Comparison of ENCODE assay signal across 17 mouse cellular contexts in genomic region chr12:76263876-76264275, GRCm38 (mm10). TPM values are rescaled to one million over a fixed set of nuclear protein-coding genes. Genes with fewer than 3 reads are reported as not detected.
DNase-seq lines count a peak whose midpoint lies in the region; ATAC-seq and TF ChIP-seq lines count a peak whose summit lies in the region.
"Had no signal": no experiment of that assay in that cellular context is flagged by ENCODE, and none has a peak within 500 bp of the region (broad histone marks: within the 10 kb centered on the region; RNA-seq: fewer than 3 reads in every experiment).

No protein-coding gene starts in this region.

- intact Hi-C loops in gastrocnemius, adult 2 months (cut with DNase I), result no loop called here

- H3K9me3 ChIP-seq in kidney, embryonic 16.5 days (ENCODE audit: low read length), result no peaks in the 10 kb centered on the region
- H3K9me3 ChIP-seq in midbrain, postnatal 0 days (ENCODE audit: low read length), result no peaks in the 10 kb centered on the region
- H3K9me3 ChIP-seq in midbrain, embryonic 14.5 days (ENCODE audit: control insufficient read depth, low read length), result no peaks in the 10 kb centered on the region
- H3K9me3 ChIP-seq: heart, embryonic 15.5 days; lung, embryonic 15.5 days had no signal

- no peaks in the 10 kb centered on the region for H3K27me3 ChIP-seq in kidney, adult 2 months (replicated peaks; ENCODE audit: control insufficient read depth, insufficient read depth, low read length)
- H3K27me3 ChIP-seq in kidney, embryonic 16.5 days (ENCODE audit: insufficient read depth, low read length), result no peaks in the 10 kb centered on the region
- H3K27me3 ChIP-seq in midbrain, postnatal 0 days (ENCODE audit: insufficient read depth, low read length), result no peaks in the 10 kb centered on the region
- H3K27me3 ChIP-seq in midbrain, embryonic 14.5 days (ENCODE audit: control insufficient read depth, insufficient read depth, low read length), result no peaks in the 10 kb centered on the region
- H3K27me3 ChIP-seq: heart, embryonic 15.5 days; lung, embryonic 15.5 days had no signal

- H3K27ac ChIP-seq in gastrocnemius, adult 2 months, result peak overlapping the region; percentile 74
- no peak overlapping the region for H3K27ac ChIP-seq in kidney, adult 2 months (ENCODE audit: insufficient read depth, low read depth, low read length)
- H3K27ac ChIP-seq in kidney, embryonic 16.5 days (ENCODE audit: low read length), result no peak overlapping the region
- peak overlapping the region; percentile 2; the same call in 1 of the 2 replicates for H3K27ac ChIP-seq in midbrain, postnatal 0 days (ENCODE audit: low read depth, low read length)
- H3K27ac ChIP-seq in midbrain, embryonic 14.5 days (replicated peaks; ENCODE audit: low read depth, low read length), result no peak overlapping the region
- H3K27ac ChIP-seq: heart, embryonic 15.5 days; lung, embryonic 15.5 days had no signal

- H3K9ac ChIP-seq in kidney, embryonic 16.5 days (replicated peaks; ENCODE audit: low read length), result no peak overlapping the region
- no peak overlapping the region for H3K9ac ChIP-seq in midbrain, postnatal 0 days (replicated peaks; ENCODE audit: low read length, poor library complexity, severe bottlenecking)
- H3K9ac ChIP-seq in midbrain, embryonic 14.5 days (replicated peaks; ENCODE audit: low read length), result no peak overlapping the region
- H3K9ac ChIP-seq: heart, embryonic 15.5 days; lung, embryonic 15.5 days had no signal

- H3K4me3 ChIP-seq in gastrocnemius, adult 2 months, result peak overlapping the region; percentile 45
- H3K4me3 ChIP-seq in kidney, adult 2 months (ENCODE audit: insufficient read depth, low read depth, low read length), result no peak overlapping the region
- no peak overlapping the region for H3K4me3 ChIP-seq in kidney, embryonic 16.5 days (ENCODE audit: low read length)
- no peak overlapping the region for H3K4me3 ChIP-seq in midbrain, postnatal 0 days (ENCODE audit: low read depth, low read length)
- no peak overlapping the region for H3K4me3 ChIP-seq in midbrain, embryonic 14.5 days (replicated peaks; ENCODE audit: low read depth, low read length)
- H3K4me3 ChIP-seq: heart, embryonic 15.5 days; lung, embryonic 15.5 days; myocyte had no signal

- H3K36me3 ChIP-seq in kidney, adult 2 months (ENCODE audit: control insufficient read depth, insufficient read depth, low read length), result no peaks in the 10 kb centered on the region
- H3K36me3 ChIP-seq in kidney, embryonic 16.5 days (ENCODE audit: insufficient read depth, low read length), result 0 out of 2 replicates have a peak, but pooled peaks cover 4% of the 10 kb centered on the region
- H3K36me3 ChIP-seq in midbrain, postnatal 0 days (ENCODE audit: insufficient read depth, low read length), result no peaks in the 10 kb centered on the region
- H3K36me3 ChIP-seq in midbrain, embryonic 14.5 days (ENCODE audit: control insufficient read depth, insufficient read depth, low read length), result no peaks in the 10 kb centered on the region
- H3K36me3 ChIP-seq: heart, embryonic 15.5 days had no signal

- WGBS in kidney, adult 2 months, result 30% methylated on average over 1 of the region's 1 CpGs
- WGBS in kidney, embryonic 16.5 days, result 61% methylated on average over 1 of the region's 1 CpGs
- 47% methylated on average over 1 of the region's 1 CpGs for WGBS in midbrain, postnatal 0 days
- 51% methylated on average over 1 of the region's 1 CpGs for WGBS in midbrain, embryonic 14.5 days

- no peak overlapping the region for H3K4me2 ChIP-seq in kidney, embryonic 16.5 days (replicated peaks; ENCODE audit: low read depth, low read length)
- H3K4me2 ChIP-seq in midbrain, postnatal 0 days (ENCODE audit: low read depth, low read length, poor library complexity, severe bottlenecking), result no peak overlapping the region
- no peak overlapping the region for H3K4me2 ChIP-seq in midbrain, embryonic 14.5 days (ENCODE audit: low read length)
- H3K4me2 ChIP-seq: heart, embryonic 15.5 days; lung, embryonic 15.5 days had no signal

- no peak for TF ChIP-seq CTCF in gastrocnemius, adult 2 months (IDR thresholded peaks at IDR 0.05)
- TF ChIP-seq CTCF in kidney, adult 2 months (conservative IDR thresholded peaks at IDR 0.05; ENCODE audit: insufficient read depth, insufficient read length, low read depth, low read length), result no peak
- no peak for TF ChIP-seq CTCF in midbrain, postnatal 0 days (IDR thresholded peaks at IDR 0.05)

- no peak for TF ChIP-seq POLR2A in kidney, adult 2 months (IDR thresholded peaks at IDR 0.05; ENCODE audit: low read depth, low read length)

- ATAC-seq in kidney, embryonic 16.5 days (ENCODE audit: low FRiP score, low TSS enrichment), result no peak
- ATAC-seq in midbrain, postnatal 0 days (ENCODE audit: low FRiP score), result no peak
- ATAC-seq in midbrain, embryonic 14.5 days (ENCODE audit: low FRiP score, low TSS enrichment), result no peak

- DNase-seq in gastrocnemius, adult 2 months, result no peak
- DNase-seq in gastrocnemius, postnatal 25 days, result no peak
- peak; percentile 81 for DNase-seq in kidney, adult 2 months
- no peak for DNase-seq in midbrain, postnatal 0 days (ENCODE audit: low spot score)
- DNase-seq in midbrain, embryonic 14.5 days, result no peak
- no peak for DNase-seq in thymus, postnatal 36 days
- DNase-seq in frontal cortex, postnatal 25 days (ENCODE audit: low spot score in 2 of 2), result no peak
- DNase-seq: adrenal gland, postnatal 25 days; gastrocnemius, postnatal 36 days had no signal

- H3K4me1 ChIP-seq in kidney, adult 2 months (ENCODE audit: control insufficient read depth, insufficient read depth, low read length), result peaks cover 11% of the 10 kb centered on the region; the same call in 1 of the 2 replicates
- H3K4me1 ChIP-seq in kidney, embryonic 16.5 days (ENCODE audit: insufficient read depth, low read length), result no peaks in the 10 kb centered on the region
- no peaks in the 10 kb centered on the region for H3K4me1 ChIP-seq in midbrain, postnatal 0 days (ENCODE audit: insufficient read depth, low read length)
- no peaks in the 10 kb centered on the region for H3K4me1 ChIP-seq in midbrain, embryonic 14.5 days (ENCODE audit: control insufficient read depth, insufficient read depth, low read length)
- H3K4me1 ChIP-seq: lung, embryonic 15.5 days had no signal

RNA-seq across cellular contexts. Expression of gene Mthfd1, which starts 8.8 kb away (rescaled TPM):
- 10 to 100 TPM; 30.1 to 37.8 TPM for total RNA-seq in gastrocnemius, adult 2 months (2021)
- 10 to 100 TPM; 28.0 to 30.2 TPM for total RNA-seq in gastrocnemius, postnatal 25 days (2021)
- polyA plus RNA-seq in kidney, adult 2 months (2012; rRNA removed), result 128 and 132 TPM in 2 replicates
- polyA plus RNA-seq in kidney, embryonic 16.5 days (2015; fragmentation: Nextera tagmentation; extraction: Ambion mirVana), result 119 and 127 TPM in 2 replicates
- 23.7 and 25.6 TPM in 2 replicates for total RNA-seq in midbrain, postnatal 0 days (2014; rRNA removed)
- 25.1 and 26.7 TPM in 2 replicates for polyA plus RNA-seq in midbrain, postnatal 0 days (2015; fragmentation: Nextera tagmentation; extraction: Ambion mirVana)
- polyA plus RNA-seq in midbrain, embryonic 14.5 days (2014; fragmentation: Nextera tagmentation; extraction: Ambion mirVana), result 25.3 and 35.1 TPM in 2 replicates

RNA-seq across cellular contexts. Expression of gene Tex21, which starts 17.3 kb away (rescaled TPM):
- total RNA-seq in gastrocnemius, adult 2 months (2021), result not detected
- not detected for total RNA-seq in gastrocnemius, postnatal 25 days (2021)
- polyA plus RNA-seq in kidney, adult 2 months (2012; rRNA removed), result 0.11 TPM in 1 of 2 replicates, not detected in the other
- 0.10 TPM in 1 of 2 replicates, not detected in the other for polyA plus RNA-seq in kidney, embryonic 16.5 days (2015; fragmentation: Nextera tagmentation; extraction: Ambion mirVana)
- not detected in 2 replicates for total RNA-seq in midbrain, postnatal 0 days (2014; rRNA removed)
- not detected in 2 replicates for polyA plus RNA-seq in midbrain, postnatal 0 days (2015; fragmentation: Nextera tagmentation; extraction: Ambion mirVana)
- polyA plus RNA-seq in midbrain, embryonic 14.5 days (2014; fragmentation: Nextera tagmentation; extraction: Ambion mirVana), result not detected in 2 replicates
- total RNA-seq: adrenal gland, postnatal 25 days; gastrocnemius, postnatal 36 days; layer of hippocampus, postnatal 10 days; left cerebral cortex, postnatal 4 days had no signal
- polyA plus RNA-seq: embryonic facial prominence, embryonic 11.5 days; heart, embryonic 15.5 days; intestine, embryonic 14.5 days; lung, embryonic 15.5 days; myocyte had no signal

Comparison
In these comparisons a context has a peak if more than half of its experiments do, and no peak if none do; other contexts are left out.
1. H3K27ac ChIP-seq: peak in gastrocnemius, adult 2 months (single experiment) and midbrain, postnatal 0 days (single experiment); none in kidney, adult 2 months (single experiment), kidney, embryonic 16.5 days (single experiment) and midbrain, embryonic 14.5 days (single experiment).